Mouse (Mus musculus) megakaryocyte, embryonic 14.5 days (primary cell): ENCODE data around the gene Gm17622.

ENCODE experiments used
- FLI1 ChIP-seq: IDR thresholded peaks from 2 replicates; pipeline ENCODE4 v1.6.1; 2012; ENCODE audit warnings: low read length, inconsistent platforms, mixed read lengths
- GATA1 ChIP-seq: IDR thresholded peaks from 3 replicates; pipeline ENCODE4 v1.6.1; 2012; ENCODE audit warnings: mixed read lengths, low read length, inconsistent platforms, borderline replicate concordance

- no peak for TF ChIP-seq GATA1
- TF ChIP-seq FLI1, result no peak
Observed at GRCm38 (mm10) chr13:96452621-96453020, 37.9 kb upstream of the Gm17622 start.
